Mouse (Mus musculus) gastrocnemius, adult 18-20 months (tissue): ENCODE results near the gene Baz2a. TPM values are rescaled to one million over a fixed set of nuclear protein-coding genes. Genes with fewer than 3 reads are reported as not detected.
A peak's percentile ranks its signal among the peaks of the same experiment; 100 is the strongest.
"Not testable (repeated sequence)": the region's sequence is repeated elsewhere in the genome, so short reads cannot be mapped to it uniquely, and the experiment has no call there.

Experiments
- DNase-seq: peaks from one replicate; pipeline ENCODE4 v3.0.0; 2021; ENCODE audit warnings: low spot score
- long read RNA-seq, 2 experiments: library from polyadenylated mRNA; stranded (forward); transcript quantifications; one replicate each; pipeline ENCODE4 v2.0.0; 2021
- total RNA-seq, 2 experiments: library from RNA; stranded (reverse); gene quantifications; 2 replicates each; pipeline ENCODE4 v1.2.3; 2021

Baz2a gene
- 10 to 100 TPM; 12.4 to 13.9 TPM for total RNA-seq
- long read RNA-seq, experiment 1, full-length matches to known transcripts, result 1 of 10 reads
- long read RNA-seq, experiment 1, partial matches to known transcripts, result 6 of 10 reads
- long read RNA-seq, experiment 1, other reads (novel, unspliced or antisense), result 3 of 10 reads
- long read RNA-seq, experiment 2, partial matches to known transcripts, result 1 of 6 reads
- long read RNA-seq, experiment 2, other reads (novel, unspliced or antisense), result 5 of 6 reads

DNA sequence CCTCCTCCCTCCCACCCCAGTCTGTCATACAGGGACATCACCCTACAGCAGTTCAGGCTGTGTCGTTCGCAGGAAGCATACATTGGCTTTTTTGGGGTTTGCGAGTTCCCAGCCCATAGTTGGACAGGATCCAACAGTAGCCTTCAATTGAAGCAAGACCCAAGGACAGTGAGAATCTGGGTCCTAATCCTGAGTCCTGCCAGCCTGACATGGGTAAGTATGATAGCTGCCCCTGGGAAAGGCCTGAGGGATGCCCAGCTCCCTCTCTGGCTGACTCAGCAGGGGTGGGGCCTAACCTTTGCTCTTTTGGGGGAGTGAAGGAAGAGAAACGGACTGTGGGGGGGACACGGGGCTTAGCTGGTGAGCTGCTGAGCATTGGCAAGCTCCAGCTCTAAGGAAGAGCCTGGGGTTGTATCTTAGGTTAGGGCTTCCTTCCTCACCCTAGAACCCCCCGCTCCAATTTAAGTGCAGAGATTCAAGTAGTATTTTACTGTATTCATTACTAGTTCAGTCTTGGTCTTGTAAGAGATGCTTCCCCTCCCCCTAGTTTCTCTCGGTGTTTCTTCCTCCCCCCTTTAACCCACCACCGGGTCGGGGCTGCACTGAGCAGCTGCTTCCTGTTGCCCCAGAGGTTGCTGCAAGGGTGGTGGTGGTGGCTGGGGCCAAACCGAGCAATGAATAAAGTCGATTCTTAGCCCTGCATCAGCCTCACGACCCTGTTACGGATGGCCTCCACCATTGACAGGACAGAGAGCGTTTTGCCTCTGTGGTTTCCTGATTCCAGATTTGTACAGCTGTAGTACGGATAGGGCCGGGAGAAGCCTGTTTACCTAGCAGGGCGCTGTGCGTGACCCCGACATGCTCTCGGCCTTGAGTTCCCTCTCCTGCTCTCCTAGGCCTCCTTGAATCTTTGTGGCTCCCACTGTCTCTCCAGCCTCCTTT is at the start of gene Baz2a:
TSS of gene Baz2a (plus strand) at position 14 of the 942 bp plus-strand sequence.
- DNase-seq, result peak; percentile 60

DNA sequence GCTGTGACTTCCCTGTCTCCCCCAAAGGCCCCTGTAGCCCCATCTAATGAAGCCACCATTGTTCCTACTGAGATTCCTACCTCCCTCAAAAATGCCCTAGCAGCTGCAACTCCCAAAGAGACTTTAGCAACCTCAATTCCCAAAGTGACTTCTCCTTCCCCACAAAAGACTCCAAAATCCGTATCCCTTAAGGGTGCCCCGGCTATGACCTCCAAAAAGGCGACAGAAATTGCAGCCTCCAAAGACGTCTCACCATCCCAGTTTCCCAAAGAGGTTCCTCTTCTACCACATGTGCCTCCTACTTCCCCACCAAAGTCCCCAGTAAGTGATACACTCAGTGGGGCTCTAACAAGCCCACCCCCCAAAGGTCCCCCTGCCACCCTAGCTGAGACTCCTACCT is 49.7 kb upstream of the Baz2a start:
- no peak for DNase-seq

DNA sequence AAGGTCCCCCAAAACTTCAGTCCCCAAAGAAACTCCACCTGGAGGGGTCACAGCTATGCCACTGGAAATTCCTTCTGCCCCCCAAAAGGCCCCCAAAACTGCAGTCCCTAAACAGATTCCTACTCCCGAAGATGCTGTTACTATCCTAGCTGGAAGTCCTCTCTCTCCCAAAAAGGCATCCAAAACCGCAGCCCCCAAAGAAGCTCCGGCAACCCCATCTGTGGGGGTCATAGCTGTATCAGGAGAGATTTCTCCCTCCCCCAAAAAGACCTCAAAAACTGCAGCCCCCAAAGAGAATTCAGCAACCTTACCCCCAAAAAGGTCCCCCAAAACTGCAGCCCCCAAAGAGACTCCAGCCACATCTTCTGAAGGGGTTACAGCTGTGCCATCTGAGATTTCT is 48.9 kb upstream of the Baz2a start:
- no peak for DNase-seq

DNA sequence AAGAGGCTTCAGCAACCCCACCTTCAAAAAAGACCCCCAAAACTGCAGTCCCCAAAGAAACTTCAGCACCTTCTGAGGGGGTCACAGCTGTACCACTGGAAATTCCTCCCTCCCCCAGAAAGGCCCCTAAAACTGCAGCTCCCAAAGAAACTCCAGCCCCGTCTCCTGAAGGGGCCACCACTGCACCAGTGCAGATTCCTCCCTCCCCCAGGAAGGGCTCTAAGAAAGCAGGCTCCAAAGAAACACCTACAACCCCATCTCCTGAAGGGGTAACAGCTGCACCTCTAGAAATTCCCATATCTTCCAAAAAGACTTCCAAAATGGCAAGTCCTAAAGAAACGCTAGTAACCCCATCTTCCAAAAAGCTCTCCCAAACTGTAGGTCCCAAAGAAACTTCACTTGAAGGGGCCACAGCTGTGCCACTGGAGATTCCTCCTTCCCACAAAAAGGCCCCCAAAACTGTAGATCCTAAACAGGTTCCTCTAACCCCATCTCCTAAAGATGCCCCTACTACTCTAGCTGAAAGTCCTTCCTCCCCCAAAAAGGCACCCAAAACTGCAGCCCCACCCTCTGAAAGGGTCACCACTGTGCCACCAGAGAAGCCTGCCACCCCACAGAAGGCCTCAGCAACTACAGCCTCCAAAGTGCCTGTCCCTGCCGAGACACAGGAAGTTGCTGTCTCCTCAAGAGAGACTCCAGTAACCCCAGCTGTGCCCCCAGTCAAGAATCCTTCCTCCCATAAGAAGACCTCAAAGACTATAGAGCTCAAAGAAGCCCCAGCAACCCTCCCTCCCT is 48.1 kb upstream of the Baz2a start:
- DNase-seq, result no peak

DNA sequence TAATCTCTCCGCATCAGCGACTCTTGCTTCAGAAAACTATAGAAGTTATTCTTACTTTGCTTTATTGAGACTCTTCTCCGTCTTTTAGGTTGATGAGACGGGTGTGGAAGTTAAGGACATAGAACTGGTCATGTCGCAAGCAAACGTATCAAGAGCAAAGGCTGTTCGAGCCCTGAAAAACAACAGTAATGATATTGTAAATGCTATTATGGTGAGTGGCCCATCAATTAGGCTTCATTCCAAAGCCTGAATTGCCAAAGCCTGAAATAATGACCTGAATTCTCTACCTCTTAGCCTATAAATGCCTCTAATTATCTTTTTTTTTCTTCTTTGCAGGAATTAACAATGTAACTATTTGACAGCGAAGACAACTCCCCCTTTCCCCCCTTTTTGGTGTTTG is 43.2 kb upstream of the Baz2a start:
- DNase-seq, result no peak

DNA sequence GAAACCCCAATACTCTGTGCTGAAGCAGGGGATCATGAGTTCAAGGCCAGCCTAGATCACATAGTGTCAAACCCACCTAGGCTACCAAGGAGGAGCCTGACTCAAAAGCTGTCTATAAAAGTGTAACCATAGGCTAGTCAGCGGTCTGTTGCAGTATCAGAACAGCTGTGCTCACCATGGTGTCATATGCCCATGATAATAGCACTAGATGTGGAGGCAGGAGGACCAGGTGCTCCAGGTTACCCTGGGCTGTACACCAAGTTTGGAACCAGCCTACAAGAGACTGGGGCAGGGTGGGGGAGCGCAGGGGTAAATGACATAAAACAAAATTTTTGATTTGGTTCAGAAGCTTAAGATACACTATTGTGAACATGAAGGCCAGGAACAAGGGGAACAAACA is 41.6 kb upstream of the Baz2a start:
- no peak for DNase-seq

DNA sequence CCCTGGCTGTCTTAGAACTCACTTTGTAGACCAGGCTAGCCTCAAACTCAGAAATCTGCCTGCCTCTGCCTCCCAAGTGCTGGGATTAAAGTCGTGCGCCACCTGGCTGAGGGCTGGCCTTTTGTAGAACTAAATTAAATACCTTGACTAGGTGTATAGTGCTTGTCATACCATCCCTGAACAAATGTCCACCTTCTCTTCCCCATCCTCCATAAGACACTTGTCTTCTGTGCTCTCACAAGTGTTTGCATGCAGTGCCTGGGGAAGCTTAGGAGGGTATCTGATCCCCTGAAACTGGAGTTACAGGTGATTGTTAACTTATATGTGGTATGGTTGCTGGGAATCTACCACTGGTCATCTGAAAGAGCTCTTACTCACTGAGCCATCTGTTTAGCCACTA is 41.0 kb upstream of the Baz2a start:
- DNase-seq, result no peak

DNA sequence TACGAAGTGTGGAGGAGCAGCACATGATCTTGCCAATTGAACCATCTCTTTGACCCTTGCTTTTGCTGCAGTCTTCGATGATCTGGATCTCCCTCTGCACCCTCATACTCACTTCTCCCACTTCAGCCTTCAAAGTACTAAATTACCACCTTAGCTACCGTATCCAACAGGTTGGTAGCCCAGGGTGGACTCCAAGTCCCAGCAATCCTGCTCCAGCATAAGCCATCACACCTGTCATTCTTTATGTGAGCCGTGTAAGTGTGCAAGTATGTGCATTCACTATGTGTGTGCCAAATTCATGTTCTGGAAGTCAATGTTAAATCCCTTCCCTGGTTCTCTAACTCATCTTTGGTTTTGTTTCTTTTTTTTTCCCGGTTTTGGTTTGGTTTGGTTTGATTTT is 39.8 kb upstream of the Baz2a start:
- DNase-seq, result no peak

DNA sequence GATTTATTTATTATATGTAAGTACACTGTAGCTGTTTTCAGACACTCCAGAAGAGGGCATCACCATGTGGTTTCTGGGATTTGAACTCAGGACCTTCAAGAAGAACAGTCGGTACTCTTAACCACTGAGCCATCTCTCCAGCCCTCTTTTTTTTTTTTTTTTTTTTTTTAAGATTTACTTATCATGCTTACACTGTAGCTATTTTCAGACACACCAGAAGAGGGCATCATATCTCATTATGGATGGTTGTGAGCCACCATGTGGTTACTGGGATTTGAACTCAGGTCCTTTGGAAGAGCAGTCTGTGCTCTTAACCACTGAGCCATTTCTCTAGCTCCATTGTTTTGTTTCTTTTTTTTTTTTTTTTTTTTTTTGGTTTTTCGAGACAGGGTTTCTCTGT is 39.2 kb upstream of the Baz2a start:
- DNase-seq, result not testable (repeated sequence)

DNA sequence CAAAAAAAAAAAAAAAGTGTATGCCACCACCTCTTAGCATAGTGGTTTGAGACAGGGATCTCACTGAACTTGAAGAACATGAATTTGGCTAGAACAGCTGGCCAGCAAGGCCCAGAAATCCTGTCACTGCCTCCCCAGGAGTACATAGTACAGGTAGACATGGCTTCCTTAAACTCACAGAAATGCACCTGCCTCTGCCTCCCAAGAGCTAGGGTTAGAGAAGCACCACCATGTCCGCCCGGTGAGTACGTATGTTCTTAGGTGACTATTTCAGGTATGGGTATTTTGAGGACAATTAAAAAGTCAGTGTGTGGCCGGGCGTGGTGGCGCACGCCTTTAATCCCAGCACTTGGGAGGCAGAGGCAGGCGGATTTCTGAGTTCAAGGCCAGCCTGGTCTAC is 38.4 kb upstream of the Baz2a start:
- no peak for DNase-seq

DNA sequence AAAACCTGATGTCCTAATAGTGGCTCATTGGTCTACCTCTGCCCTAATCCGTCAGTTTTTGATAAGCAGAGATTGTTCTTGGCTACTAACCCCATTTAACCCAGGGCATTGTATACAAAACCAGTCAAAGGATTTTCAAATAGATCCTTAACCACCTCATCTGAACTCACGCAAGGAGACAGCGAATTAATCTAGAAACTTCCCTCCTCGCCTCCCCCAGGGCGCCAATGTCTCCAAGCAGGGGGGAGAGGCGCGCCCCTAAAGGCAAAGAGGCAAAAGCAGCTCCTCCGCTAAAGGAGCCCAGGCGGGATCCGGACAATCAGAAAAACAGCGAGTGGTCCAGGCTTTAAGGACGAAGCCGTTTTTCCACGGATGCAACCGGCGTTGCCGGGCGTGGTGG is 33.2 kb upstream of the Baz2a start:
- DNase-seq, result no peak

DNA sequence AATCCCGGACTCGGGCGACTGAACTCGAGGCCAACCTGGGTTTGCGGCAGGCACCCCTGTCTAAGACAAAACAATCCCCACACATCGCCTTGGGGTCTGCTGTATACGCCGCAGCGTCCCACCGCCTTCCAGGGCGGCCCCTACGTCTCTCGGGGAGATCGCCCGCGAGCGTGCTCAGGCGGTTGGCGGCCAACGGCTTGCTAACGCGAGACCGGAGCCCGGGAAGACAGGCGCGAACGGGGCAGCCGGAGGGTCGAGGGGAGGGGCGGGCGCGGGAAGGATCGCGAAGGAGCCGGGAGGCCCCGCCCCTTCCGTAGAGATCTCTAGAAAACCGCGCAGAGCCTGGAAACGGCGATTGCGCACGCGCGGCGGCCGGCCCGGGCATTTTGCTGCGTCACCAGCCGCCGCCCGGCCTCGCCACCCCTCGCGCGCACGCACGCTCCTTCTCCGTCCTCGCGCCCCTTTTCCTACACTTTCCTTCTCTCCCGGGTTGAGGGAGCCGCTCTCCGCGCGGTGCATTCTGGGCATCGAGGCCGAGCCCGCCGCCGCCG is 32.7 kb upstream of the Baz2a start, which contains the start of gene Ptges3:
TSS of gene Ptges3 (plus strand) at position 354 of the 551 bp plus-strand sequence.
- peak; percentile 95 for DNase-seq

DNA sequence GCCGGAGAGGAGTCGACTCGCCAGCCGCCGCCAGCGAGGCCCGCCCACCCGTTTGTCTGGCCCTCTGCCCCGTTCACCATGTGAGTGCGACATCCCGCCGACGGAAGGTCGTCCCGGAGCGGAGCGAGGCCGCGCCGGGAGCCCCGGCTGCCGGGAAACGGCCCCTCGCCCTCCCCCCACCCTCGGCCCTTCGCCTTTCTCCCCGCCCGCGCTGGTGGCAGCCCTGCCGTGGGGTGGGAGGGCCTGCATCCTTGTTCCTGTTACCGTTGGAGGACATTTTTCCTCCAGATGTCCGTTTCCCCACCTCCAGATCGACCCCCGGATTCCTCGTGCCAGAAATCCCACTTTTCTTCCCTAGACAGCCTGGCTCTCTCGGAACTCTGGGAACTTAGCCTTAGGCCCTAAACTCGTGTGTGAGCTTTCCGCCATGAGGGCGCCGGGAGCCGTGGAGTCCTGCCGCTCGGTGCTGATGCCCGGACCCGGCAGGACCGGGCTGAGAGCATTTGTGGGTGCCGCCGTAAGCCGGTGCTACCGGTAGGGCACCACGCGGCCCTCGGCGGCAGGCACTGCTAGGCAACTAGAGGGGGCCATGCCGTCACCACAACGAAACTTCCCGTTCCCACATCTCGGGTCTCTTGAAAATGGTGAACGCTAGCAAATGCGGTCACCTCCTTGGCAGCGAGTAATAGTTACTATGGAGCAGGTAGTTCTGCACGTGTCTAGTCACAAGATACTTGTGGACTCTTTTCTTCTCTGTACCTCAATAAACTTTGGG is 32.0 kb upstream of the Baz2a start:
- peak; percentile 42 for DNase-seq

DNA sequence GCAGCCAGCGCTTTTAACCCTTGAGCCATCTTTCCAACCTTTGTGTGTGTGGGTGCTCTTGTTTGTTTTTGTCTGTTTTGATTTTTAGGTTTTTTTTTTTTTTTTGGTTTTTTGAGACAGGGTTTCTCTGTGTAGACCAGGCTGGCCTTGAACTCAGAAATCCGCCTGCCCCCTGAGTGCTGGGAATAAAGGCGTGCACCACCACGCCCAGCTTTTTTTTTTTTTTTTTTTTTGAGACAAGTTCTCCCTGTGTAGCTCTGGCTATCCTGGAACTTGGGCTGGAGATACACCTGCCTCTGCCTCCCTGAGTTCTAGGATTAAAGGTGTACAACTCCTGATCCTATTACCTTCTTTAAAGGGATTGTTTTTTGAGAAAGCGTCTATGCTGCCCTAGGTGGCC is 30.3 kb upstream of the Baz2a start:
- no peak for DNase-seq

DNA sequence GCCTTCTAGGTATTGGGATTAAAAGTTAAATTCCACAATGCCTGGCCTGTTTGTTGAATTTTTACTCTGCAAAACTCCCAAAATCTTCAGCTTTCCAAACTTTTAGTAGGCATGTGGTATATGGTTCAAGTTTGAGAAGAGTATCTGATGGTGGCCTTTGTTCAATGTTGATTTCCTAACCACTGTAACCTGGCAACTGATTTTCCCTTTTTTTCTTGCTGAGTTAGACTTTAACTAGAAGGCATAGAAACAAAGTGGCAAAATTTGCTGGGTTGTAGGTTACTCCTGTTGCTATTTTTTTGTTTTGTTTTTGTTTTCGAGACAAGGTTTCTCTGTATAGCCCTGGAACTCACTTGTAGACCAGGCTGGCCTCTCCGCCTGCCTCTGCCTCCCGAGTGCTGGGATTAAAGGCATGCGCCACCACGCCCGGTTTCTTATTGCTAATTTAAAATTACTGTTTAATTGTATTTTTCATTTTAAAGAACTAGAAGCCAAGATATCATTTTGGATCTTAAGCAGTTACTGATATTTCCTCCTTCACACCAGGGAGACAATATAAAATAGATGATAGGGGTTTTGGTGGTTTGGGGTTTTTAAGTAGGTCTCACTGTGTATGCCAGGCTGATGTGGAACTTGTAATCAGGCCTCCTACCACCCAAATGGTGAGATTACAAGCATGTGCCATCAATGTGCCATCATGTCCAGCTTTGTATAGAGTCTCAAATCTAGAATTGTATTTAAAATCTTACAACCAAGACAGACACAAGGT is 29.0 kb upstream of the Baz2a start:
- DNase-seq, result no peak

DNA sequence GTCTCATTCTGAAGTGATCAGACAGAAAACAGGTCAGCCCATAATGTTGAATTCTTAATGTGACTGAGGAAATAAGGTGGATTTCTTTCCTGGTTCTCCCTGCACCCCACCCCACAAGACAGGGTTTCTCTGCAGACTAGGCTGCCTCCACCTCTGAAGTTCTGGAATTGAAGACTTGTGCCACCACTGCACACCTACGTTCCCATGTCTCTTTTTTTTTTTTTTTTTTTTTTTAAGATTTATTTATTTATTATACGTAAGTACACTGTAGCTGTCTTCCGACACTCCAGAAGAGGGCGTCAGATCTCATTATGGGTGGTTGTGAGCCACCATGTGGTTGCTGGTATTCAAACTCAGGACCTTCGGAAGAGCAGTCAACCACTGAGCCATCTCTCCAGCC is 25.3 kb upstream of the Baz2a start:
- DNase-seq, result no peak

DNA sequence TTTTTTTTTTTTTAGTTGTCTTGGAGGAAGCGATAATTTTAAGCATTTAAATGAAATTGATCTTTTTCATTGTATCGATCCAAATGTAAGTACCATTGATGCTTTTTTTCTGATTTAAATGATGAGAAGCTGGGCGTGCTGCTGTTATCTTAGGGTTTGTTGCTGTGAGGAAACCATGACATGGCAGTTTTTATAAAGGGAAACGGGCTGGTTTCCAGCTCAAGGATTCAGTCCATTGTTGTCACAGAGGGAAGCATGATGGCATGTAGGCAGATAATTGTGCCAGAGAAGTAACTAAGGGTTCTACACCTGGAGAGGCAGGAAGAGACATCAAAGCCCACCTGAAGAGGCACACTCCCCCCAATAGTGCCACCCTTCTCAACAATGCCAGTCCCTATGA is 22.2 kb upstream of the Baz2a start:
- no peak for DNase-seq

DNA sequence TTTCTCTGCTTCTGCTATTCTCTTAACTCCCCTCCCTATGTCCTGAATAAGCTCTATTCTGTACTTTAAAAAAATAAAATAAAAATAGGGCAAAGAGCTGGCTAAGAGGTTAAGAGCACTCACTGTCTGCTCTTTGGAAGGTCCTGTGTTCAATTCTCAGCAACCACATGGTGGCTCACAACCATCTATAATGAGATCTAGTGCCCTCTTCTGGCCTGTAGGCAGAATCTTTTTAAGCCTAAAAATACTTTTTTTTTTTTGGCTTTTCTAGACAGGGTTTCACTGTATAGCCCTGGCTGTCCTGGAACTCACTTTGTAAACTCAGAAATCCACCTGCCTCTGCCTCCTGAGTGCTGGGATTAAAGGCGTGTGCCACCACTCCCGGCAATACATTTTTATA is 20.9 kb upstream of the Baz2a start:
- not testable (repeated sequence) for DNase-seq

DNA sequence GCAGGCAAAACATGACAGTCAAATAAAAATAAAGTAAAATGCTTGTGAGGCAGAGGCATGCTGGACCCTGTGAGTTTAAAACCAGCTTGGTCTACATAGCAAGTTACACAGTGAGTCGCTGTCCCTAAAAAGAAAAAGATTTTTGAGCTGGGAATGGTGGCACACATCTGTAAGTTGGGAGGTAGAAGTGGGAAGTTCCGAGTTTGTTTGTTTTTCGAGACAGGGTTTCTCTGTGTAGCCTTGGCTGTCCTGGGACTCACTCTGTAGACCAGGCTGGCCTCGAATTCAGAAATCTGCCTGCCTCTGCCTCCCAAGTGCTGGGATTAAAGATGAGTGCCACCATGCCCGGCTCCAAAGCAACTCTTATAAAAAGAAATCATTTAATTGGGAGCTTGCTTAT is 13.1 kb upstream of the Baz2a start:
- not testable (repeated sequence) for DNase-seq

DNA sequence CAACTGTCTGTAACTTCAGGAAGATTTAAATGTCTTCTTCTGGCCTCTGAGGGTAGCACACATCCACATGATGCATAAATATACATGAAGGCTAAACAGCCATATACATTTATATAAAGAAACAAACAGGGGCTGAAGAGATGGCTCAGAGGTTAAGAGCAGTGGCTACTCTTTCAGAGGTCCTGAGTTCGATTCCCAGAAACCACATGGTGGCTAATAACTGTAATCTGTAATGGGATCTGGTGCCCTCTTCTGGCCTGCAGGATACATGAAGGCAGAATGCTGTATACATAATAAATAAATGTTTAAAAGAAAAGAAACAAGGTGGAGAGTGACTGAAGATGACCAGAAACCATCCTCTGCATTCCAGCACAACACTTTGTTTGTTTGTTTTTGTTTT is 10.9 kb upstream of the Baz2a start:
- DNase-seq, result peak; percentile 24
